Mouse (Mus musculus) regulatory T cell (primary cell): ENCODE measurements around the gene Fcrla.
"Not testable (repeated sequence)": the region's sequence is repeated elsewhere in the genome, so short reads cannot be mapped to it uniquely, and the experiment has no call there.

Experiments used
- in situ Hi-C: fragments of 300-600 bp; cut with MboI, MseI; formaldehyde crosslinking; loops from one replicate; pipeline ENCODE4 v1.15.1; 2025; ENCODE audit warnings: high pct_unique_total_duplicates

The Fcrla gene

GRCm38 (mm10) chr1:170927378-170927777 lies at the start of gene Fcrla:
Fcrla (minus strand) TSS chr1:170927583.
- in situ Hi-C loops = no loop called here

DNA sequence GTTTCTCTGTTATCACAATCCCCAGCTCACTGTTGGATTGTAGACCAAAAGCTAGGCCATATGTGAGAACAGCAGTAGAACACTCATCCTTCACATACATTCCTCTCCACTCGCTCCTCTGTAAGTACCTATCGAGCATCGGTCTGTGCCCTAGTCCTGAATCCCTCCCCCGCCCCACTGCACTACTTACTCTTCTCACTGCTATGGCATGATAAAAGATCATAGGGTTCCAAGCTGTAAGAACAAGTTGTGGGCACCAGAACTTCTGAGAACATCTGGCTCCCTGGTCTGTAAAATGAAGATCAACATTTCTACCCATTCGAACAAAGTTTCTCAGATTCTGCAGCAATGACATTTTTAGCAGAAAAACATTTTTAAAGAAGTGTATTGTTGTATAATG lies 49.1 kb upstream of the Fcrla start, which contains the start of gene Fcgr2b:
TSS of gene Fcgr2b (minus strand) at position 101 of the 400 bp plus-strand sequence.
- in situ Hi-C loops = no loop called here

- in situ Hi-C loops = no loop called here
Observed at GRCm38 (mm10) chr1:170975751-170976161, 48.4 kb upstream of the Fcrla start.

DNA sequence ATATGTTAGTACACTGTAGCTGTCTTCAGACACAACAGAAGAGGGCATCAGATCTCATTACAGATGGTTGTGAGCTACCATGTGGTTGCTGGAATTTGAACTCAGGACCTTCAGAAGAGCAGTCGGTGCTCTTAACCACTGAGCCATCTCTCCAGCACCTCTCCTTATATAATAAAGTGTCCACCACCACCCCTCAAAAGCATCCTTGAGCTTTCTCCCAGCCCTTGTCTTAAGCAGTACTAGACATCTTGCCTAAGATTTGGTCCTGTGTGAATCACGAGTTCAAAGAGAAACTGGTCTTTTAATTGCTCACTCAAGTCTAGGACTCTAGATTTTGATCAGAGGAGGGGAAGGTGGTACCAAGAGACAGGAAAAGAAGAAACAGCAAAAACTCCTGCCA lies 48.0 kb upstream of the Fcrla start:
- in situ Hi-C loops = not testable (repeated sequence)

- in situ Hi-C loops = no loop called here
Observed at GRCm38 (mm10) chr1:170974736-170975135, 47.4 kb upstream of the Fcrla start.

DNA sequence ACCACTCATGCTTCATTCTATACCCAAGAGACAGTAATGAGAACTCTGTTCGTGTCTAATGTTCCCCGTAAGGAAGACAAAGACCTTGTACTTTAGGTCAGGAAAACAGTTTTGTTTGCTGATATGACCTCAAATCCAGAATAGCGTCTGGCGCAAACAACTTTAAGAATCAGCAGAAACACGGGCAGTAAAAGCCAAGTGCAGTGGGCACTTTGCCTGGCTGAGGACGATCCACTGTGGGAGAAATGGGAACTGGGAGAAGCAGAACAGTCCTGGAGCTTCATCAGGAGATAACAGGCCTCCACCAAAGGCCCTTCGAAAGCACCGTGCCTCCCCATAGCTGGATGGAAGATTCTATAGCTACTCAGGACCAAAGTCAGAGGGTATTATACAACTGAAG lies 46.8 kb upstream of the Fcrla start:
- in situ Hi-C loops = no loop called here

DNA sequence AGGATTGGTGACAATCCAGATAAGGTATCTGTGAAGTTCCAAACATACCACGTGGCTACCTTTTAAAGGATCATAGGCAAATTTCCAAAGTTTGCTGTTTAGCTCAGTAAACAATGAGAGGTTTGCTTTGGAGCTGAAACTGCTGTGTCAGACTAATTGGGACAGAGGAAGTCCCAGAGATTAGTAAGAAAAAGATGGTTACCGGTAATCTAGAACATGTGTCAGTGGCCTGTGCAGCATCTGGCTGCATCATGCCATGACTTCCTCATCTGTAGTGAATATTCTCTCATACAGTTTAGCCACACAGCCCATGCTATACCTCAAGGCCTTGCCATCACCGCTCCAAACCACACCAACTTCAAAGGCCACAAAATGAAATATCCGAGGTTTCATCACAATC lies 45.6 kb upstream of the Fcrla start:
- in situ Hi-C loops = no loop called here

DNA sequence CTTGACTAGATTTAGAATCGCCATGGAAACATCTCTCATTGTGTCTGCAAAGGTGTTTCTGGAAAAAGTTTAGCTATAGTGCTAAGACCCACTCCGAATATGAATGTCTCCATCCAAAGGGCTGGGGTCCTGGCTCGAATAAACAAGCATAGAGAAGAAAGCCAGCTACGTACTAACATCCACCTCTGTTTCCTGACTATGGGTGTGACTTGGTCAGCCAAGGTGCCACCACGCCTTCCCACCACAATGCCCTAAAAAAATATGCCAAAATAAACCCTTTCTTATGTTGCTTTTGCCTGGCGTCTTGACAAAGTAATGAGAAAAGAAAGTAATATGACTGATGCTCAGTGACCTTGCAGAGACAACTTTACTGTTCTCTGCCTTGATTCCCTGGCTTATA lies 45.1 kb upstream of the Fcrla start:
- in situ Hi-C loops = no loop called here

- in situ Hi-C loops = no loop called here
Observed at GRCm38 (mm10) chr1:170968576-170968975, 41.2 kb upstream of the Fcrla start.

DNA sequence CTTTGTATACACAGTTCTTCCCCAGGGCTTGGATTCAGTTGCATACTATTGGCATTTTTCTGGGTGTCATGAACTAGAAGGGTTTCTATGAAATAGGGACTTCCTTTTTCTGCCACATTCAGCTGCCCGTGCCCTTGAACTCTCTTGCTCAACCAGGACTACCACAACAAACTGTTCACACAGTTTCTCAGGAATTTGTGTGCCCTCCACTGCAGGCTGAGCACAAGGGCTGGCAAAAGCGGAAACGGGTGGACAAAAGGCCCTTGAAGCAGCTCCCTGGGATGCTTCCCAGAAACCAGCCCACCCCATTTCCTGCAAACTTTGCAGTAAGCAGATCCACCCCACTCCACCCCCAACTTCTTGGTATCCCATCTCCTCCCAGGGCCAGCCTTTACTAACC lies 40.2 kb upstream of the Fcrla start:
- in situ Hi-C loops = no loop called here

DNA sequence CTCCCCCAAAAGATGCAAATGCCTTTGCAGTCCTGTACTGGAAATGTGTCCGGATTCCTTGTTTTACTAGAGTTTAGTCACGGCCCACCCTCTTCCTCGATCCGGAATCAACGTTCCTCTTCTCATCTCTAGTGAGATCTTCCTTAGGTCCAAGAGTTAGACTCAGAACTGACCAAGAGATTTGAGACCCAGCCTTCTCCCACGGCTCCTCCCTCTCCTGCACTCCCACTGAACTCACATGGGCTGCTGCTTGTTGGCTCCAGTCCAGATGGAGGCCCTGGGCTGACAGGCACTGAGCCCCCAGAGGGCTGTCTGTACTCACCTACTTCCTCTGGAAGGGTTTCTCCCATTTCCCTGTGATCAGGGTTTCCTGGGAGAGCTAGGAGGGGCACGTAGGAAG lies 35.7 kb upstream of the Fcrla start:
- in situ Hi-C loops = loop anchor here (5.0 kb wide), 1 partner anchor 41 kb away; no protein-coding TSS in a partner anchor

GRCm38 (mm10) chr1:170962301-170962700 lies 34.9 kb upstream of the Fcrla start:
- in situ Hi-C loops = loop anchor here (5.0 kb wide), 1 partner anchor 40 kb away; no protein-coding TSS in a partner anchor

DNA sequence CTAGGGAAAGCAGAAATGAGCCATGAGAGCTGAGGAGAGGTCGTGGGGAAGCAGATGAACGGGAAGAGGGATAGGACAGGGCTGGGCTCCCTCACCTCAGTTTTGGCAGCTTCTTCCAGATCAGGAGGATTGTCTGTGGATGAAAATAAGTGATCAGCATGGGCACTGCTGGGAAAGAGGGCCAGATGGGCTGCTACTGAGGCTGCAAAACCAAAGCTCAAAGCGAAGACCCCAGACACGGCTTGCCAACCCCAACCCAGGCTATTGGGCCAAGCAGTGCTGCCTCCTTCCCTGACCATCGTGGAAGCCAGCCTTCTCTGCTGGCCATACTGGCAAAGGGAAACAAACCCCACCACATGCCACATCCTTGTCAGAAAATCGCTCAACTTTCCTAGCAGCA lies 33.7 kb upstream of the Fcrla start:
- in situ Hi-C loops = loop anchor here (5.0 kb wide), 1 partner anchor 39 kb away; no protein-coding TSS in a partner anchor

GRCm38 (mm10) chr1:170959791-170960190 lies 32.4 kb upstream of the Fcrla start:
- in situ Hi-C loops = loop anchor here (5.0 kb wide), 1 partner anchor 37 kb away; no protein-coding TSS in a partner anchor

- in situ Hi-C loops = no loop called here
Observed at GRCm38 (mm10) chr1:170958225-170958624, 30.8 kb upstream of the Fcrla start.

DNA sequence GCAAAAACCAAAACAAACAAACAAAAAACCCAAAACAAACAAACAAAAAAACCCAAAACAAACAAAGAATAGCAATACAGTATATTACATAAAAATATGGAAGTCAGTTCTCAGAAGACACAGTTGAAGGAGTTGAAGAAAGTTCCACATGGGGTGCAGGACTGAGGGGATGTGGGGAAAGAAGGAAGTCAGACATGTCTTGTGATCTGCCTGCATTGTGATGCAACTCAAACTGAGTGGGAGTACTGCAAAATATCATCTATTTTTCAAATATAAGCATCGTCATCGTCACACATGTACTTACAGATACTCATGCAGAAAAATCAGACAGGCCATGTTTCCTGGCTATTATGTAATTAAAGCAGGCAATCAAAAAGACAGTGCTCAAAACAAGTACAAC lies 25.8 kb upstream of the Fcrla start:
- in situ Hi-C loops = no loop called here

- in situ Hi-C loops = no loop called here
Observed at GRCm38 (mm10) chr1:170950772-170951171, 23.4 kb upstream of the Fcrla start.

DNA sequence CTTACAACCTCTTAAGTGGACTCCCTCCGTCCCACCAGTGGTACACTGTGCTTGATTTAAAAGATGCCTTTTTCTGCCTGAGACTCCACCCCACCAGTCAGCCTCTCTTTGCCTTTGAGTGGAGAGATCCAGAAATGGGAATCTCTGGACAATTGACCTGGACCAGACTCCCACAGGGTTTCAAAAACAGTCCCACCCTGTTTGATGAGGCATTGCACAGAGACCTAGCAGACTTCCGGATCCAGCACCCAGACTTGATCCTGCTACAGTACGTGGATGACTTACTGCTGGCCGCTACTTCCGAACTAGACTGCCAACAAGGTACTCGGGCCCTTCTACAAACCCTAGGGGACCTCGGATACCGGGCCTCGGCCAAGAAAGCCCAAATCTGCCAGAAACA lies 17.5 kb upstream of the Fcrla start:
- in situ Hi-C loops = loop anchor here (5.0 kb wide), 1 partner anchor 542 kb away; no protein-coding TSS in a partner anchor

GRCm38 (mm10) chr1:170944151-170944550 lies 16.8 kb upstream of the Fcrla start:
- in situ Hi-C loops = not testable (repeated sequence)

DNA sequence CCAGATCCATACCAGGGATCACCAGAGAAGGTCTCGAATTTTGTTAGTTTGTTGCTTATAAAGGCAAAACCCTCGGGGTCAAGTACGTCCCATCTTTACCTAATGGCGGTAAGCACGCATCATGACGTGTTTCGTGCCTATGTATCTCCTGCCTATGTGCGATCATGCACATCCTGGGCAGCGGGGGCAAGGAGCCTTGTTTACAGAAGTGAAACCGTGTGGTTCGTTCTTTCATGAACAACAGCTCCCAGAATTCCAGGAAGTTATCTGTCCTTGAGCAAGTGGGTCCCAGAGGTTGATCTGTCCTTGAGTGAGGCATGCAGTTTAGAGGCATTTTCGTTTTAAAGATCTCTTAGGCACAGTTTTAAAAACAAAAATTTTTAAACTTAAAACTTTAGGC lies 11.9 kb upstream of the Fcrla start:
- in situ Hi-C loops = no loop called here

DNA sequence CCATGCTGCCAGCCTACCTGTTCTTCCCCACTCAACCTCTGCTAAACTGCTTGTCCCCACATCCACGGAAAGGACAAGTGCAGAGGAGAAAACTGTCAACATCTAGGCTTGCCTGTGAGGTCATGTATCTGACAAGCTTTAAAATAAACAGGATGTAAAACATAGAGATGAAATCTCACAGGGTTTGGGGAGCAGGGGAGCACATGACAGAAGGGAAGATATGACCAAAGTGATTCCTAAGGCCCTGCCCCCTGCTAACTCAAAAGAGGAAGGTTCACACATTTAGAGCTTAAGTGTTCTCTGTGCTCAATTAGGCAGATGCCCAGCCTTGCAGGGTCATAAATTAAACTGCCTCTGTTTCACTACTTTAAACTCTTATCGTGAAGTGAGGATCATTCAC lies 7.0 kb upstream of the Fcrla start:
- in situ Hi-C loops = no loop called here

GRCm38 (mm10) chr1:170933940-170934339 lies 6.6 kb upstream of the Fcrla start:
- in situ Hi-C loops = no loop called here

DNA sequence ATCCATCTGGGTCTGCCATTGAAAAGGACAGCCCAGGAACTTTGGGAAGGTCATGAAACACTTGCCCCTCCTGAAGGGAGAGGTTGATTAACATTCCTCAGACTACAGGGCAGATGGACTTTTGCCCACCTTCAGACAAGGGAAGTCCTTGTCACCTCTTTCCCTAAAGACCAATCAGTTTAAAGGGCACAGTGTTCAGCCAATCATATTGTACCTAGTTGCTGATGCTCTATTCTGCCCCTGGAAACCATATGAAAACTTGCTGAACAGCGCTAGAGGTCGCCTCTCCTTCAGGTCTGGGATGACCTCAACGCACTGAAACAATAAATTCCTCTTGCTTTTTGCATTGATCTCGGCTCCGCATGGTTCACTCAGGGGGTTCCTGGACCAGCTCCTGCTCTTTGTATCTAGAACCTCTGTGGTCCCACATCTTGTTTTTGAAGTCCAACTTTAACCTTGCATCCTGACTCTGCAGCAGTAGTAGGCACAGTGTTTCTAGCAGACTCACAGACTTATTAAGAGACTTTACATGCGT lies 6.1 kb upstream of the Fcrla start:
- in situ Hi-C loops = no loop called here

DNA sequence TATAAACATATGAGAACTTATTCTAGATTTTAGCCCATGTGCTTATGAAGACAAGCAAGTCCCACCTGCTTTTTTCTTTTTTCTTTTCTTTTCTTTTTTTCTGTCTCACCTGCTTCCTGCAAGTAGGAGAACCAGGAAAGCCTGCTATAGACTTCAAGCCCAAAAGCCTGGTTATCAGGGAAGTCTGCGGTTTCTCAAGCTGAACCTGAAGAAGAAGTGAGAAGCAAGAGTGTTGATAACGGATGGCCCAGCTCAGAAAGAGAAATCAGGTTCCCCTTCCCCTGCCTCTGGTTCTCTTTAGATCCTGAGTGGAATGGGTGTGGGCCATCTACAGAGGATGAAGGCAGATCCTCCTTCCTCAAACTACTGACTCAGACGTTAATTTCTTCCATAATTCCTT lies 4.7 kb upstream of the Fcrla start:
- in situ Hi-C loops = no loop called here
